Mouse (Mus musculus): ENCODE measurements around the gene Syt15.

DNA sequence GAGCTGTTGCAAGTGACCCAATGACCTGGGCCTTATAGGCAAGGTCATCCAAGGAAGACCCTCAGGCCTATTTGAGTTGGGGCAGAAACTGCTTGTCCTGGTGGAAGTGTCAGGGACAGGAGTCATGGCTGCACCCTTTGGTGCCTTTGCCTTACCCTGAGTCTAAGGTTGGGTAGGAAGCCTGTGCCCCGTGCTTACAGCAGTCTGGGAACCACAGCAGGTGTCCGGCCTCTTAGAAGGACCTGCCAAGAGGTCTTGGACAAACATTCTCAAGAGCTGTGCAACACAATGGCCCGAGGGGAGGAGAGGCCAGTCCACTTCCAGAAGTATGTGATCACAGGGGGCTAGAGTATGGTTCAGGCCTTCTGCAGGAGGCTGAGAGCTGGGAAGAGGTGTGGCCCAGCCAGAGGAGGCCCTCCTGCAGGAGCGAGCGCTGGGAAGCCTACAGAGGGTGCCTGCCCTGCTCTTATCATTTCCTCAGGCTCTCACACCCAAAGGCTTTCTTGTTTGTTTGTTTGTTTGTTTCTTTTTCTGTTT is 4.0 kb downstream of the Syt15 start:
- no peak for TF ChIP-seq CTCF (IDR thresholded peaks at IDR 0.05; ENCODE audit: low read depth, low read length)
- no peak for TF ChIP-seq POLR2A (IDR thresholded peaks at IDR 0.05; ENCODE audit: extremely low read depth, insufficient read depth, low read length)
